Mouse (Mus musculus): ENCODE data around the gene Ifnb1. TPM values are rescaled to one million over a fixed set of nuclear protein-coding genes. Genes with fewer than 3 reads are reported as not detected.
"Not testable (repeated sequence)": the region's sequence is repeated elsewhere in the genome, so short reads cannot be mapped to it uniquely, and the experiment has no call there.

Ifnb1 gene
- not detected in 2 replicates for polyA plus RNA-seq (2014; fragmentation: Nextera tagmentation; extraction: Ambion mirVana)

DNA sequence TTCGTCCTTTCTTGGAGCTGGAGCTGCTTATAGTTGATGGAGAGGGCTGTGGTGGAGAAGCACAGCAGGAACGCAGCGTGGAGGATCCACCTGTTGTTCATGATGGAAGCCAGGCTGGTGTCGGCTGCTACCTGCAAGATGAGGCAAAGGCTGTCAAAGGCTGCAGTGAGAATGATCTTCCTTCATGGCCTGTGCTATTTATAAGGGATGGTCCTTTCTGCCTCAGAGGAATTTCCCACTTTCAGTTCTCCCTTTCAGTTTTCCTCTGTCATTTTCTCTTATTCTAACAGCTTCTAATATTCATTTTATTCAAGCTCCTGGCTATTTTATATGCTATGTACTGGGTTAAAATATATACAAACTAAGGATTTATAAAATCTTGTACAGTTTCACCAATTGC, at the start of gene Ifnb1:
Ifnb1 (minus strand) TSS at position 101 of the 400 bp plus-strand sequence.
- WGBS, result 94% methylated on average over 4 of the region's 4 CpGs
- H3K36me3 ChIP-seq (ENCODE audit: control insufficient read depth, insufficient read depth, low read length), result no peaks in the 10 kb centered on the region

DNA sequence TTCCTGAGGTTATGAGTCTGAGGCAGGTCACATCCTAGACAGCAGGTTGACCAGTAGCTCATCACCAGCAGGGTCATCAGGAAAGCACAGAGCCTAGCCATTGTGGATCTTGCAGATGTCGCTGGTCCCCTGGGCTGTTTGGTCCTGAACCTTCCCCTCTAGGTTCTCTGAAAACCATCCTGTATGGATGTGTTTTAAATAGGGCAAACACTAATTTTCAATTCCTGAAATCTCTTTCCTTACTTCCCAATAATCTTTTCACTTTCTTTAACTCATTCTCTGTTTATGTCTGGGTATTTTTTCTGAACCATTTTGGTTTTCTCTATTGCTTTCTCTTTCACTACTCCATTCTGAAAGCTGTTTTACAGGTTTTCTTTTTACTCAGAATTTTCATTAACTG, 49.1 kb upstream of the Ifnb1 start, which contains the start of gene Ifna14:
Ifna14 (minus strand) TSS at position 101 of the 400 bp plus-strand sequence.
- Histone ChIP-seq H3K4me1 (ENCODE audit: control insufficient read depth, insufficient read depth, low read length) (no peaks in the 10 kb centered on the region), H3K27ac (ENCODE audit: low read depth, low read length) (no peak within 1 kb of the TSS), H3K36me3 (ENCODE audit: control insufficient read depth, insufficient read depth, low read length) (no peaks in the 10 kb centered on the region), H3K9ac (ENCODE audit: low read depth, low read length) (no peak within 1 kb of the TSS), H3K9me3 (ENCODE audit: control insufficient read depth, low read length) (no peaks in the 10 kb centered on the region), H3K4me3 (ENCODE audit: low read length) (no peak within 1 kb of the TSS), H3K27me3 (ENCODE audit: control insufficient read depth, insufficient read depth, low read length) (no peaks in the 10 kb centered on the region), H3K4me2 (replicated peaks; ENCODE audit: low read depth, low read length) (no peak within 1 kb of the TSS)
- no peak for ATAC-seq (ENCODE audit: low FRiP score, low TSS enrichment)
- 63% methylated on average over 1 of the region's 1 CpGs for WGBS

More for the DNA sequence above, at the start of gene Ifnb1:
- Histone ChIP-seq H3K4me3 (ENCODE audit: low read length) (no peak within 1 kb of the TSS), H3K4me1 (ENCODE audit: control insufficient read depth, insufficient read depth, low read length) (no peaks in the 10 kb centered on the region), H3K9me3 (ENCODE audit: control insufficient read depth, low read length) (no peaks in the 10 kb centered on the region), H3K27me3 (ENCODE audit: control insufficient read depth, insufficient read depth, low read length) (no peaks in the 10 kb centered on the region), H3K9ac (ENCODE audit: low read depth, low read length) (no peak within 1 kb of the TSS), H3K27ac (ENCODE audit: low read depth, low read length) (no peak within 1 kb of the TSS), H3K4me2 (replicated peaks; ENCODE audit: low read depth, low read length) (no peak within 1 kb of the TSS)
- ATAC-seq (ENCODE audit: low FRiP score, low TSS enrichment), result no peak

DNA sequence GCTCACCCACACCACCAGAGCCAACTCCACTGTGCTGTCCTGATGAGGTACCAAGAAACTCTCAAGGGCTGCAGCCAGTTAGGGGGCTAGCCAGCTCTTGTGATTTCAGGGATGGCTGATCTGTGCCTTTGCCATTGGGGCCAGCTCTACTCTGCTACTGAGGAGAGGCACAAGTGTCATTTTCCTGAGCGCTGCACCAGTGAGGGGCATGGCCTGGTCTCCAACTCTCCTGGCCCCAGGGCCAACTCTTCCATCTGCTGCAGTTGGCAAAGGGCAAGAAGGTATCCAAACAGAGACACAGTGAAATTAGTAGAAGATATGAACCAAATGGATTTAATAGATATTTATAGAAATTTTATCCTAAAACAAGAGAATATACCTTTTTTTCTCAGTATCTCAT, 39.2 kb upstream of the Ifnb1 start:
- Histone ChIP-seq H3K4me1 (ENCODE audit: control insufficient read depth, insufficient read depth, low read length) (no peaks in the 10 kb centered on the region), H3K4me3 (ENCODE audit: low read length) (no peak overlapping the region), H3K27ac (ENCODE audit: low read depth, low read length) (no peak overlapping the region), H3K9me3 (ENCODE audit: control insufficient read depth, low read length) (no peaks in the 10 kb centered on the region), H3K4me2 (replicated peaks; ENCODE audit: low read depth, low read length) (no peak overlapping the region), H3K36me3 (ENCODE audit: control insufficient read depth, insufficient read depth, low read length) (no peaks in the 10 kb centered on the region), H3K9ac (ENCODE audit: low read depth, low read length) (no peak overlapping the region), H3K27me3 (ENCODE audit: control insufficient read depth, insufficient read depth, low read length) (no peaks in the 10 kb centered on the region)
- ATAC-seq (ENCODE audit: low FRiP score, low TSS enrichment), result no peak
- WGBS, result 89% methylated on average over 1 of the region's 1 CpGs

DNA sequence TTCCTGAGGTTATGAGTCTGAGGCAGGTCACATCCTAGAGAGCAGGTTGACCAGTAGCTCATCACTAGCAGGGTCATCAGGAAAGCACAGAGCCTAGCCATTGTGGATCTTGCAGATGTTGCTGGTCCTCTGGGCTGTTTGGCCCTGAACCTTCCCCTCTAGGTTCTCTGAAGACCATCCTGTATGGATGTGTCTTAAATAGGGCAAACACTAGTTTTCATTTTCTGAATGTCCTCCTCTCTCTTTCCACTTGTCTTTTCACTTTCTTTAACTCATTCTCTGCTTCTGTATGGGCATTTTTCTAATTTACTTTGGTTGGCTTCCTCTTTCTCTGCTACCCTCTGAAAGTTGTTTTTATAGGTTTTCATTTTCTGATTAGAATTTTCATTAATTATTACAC, 35.6 kb upstream of the Ifnb1 start, which contains the start of gene Ifna15:
Ifna15 (minus strand) TSS at position 101 of the 400 bp plus-strand sequence.
- not testable (repeated sequence) for ATAC-seq (ENCODE audit: low FRiP score, low TSS enrichment); H3K27me3 ChIP-seq (ENCODE audit: control insufficient read depth, insufficient read depth, low read length); H3K9me3 ChIP-seq (ENCODE audit: control insufficient read depth, low read length); H3K4me3 ChIP-seq (ENCODE audit: low read length); H3K9ac ChIP-seq (ENCODE audit: low read depth, low read length); H3K4me2 ChIP-seq (replicated peaks; ENCODE audit: low read depth, low read length); H3K27ac ChIP-seq (ENCODE audit: low read depth, low read length); H3K4me1 ChIP-seq (ENCODE audit: control insufficient read depth, insufficient read depth, low read length); H3K36me3 ChIP-seq (ENCODE audit: control insufficient read depth, insufficient read depth, low read length)

DNA sequence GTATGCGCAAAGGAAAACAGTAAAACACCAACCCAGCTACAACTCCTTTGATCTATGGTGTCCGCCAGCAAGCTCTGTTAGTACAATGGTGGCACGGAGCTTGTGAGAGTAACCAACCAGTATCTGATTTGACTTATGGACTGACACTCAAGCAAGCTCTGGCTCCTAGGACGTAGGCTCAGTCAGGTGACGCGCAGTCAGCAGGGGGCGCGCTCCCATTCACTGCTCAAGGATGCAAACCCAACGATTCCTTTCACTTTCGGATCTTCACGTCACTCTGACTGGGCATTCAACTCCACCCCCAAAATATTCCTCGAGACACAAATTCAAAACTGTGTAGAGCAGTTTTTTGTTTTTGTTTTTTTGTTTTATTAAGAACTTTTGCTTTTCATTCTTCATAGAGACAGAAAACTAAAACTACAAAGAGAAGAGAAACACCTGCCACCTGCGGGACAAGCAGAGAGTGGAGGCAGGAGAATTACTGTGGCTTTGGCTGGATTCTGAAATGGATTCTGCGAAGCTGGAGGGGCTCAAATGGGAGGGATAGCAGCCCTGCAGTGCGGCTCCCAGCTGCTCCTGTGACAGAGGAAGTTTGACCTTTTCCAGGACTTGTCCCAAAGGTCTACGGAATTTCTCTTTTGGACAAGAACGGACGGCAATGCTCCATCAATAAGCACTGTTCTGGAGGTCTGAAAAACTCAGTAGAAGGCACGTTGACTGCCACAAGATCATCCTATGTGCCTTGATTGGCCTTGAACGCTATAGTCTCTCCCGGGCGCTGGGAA, 27.8 kb upstream of the Ifnb1 start:
- no peak overlapping the region for H3K9ac ChIP-seq (ENCODE audit: low read depth, low read length)
- H3K4me1 ChIP-seq (ENCODE audit: control insufficient read depth, insufficient read depth, low read length), result no peaks in the 10 kb centered on the region
- H3K4me2 ChIP-seq (replicated peaks; ENCODE audit: low read depth, low read length), result peak overlapping the region; percentile 24
- 30% methylated on average over 22 of the region's 22 CpGs for WGBS
- no peak overlapping the region for H3K27ac ChIP-seq (ENCODE audit: low read depth, low read length)
- no peaks in the 10 kb centered on the region for H3K9me3 ChIP-seq (ENCODE audit: control insufficient read depth, low read length)
- no peaks in the 10 kb centered on the region for H3K36me3 ChIP-seq (ENCODE audit: control insufficient read depth, insufficient read depth, low read length)
- no peaks in the 10 kb centered on the region for H3K27me3 ChIP-seq (ENCODE audit: control insufficient read depth, insufficient read depth, low read length)
- peak; percentile 57; the same call in 1 of the 2 replicates for ATAC-seq (ENCODE audit: low FRiP score, low TSS enrichment)
- peak overlapping the region; percentile 31 for H3K4me3 ChIP-seq (ENCODE audit: low read length)

DNA sequence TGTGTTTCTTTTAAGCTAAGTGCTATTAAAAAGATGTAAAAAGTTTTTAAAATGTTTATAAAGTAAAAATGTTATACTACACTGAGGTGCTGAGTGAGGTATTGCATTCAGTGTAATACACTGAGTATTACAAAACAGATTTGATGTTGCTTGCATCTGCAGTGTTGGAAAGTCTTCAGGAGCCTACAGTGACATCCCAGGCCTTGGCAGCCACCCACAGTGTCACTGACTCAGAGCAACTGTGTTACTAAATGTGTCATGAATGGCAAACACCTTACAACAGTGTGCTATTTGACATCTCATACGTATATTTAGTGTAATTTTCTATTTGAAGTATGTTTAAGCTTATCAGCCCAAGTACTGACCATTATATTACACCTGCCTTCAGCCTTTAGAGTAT, 25.4 kb upstream of the Ifnb1 start:
- 74% methylated on average over 1 of the region's 1 CpGs for WGBS
- no peak overlapping the region for H3K4me2 ChIP-seq (replicated peaks; ENCODE audit: low read depth, low read length)
- H3K27me3 ChIP-seq (ENCODE audit: control insufficient read depth, insufficient read depth, low read length), result no peaks in the 10 kb centered on the region
- ATAC-seq (ENCODE audit: low FRiP score, low TSS enrichment), result no peak
- H3K4me1 ChIP-seq (ENCODE audit: control insufficient read depth, insufficient read depth, low read length), result no peaks in the 10 kb centered on the region
- no peak overlapping the region for H3K27ac ChIP-seq (ENCODE audit: low read depth, low read length)
- H3K4me3 ChIP-seq (ENCODE audit: low read length), result no peak overlapping the region
- H3K9me3 ChIP-seq (ENCODE audit: control insufficient read depth, low read length), result no peaks in the 10 kb centered on the region
- H3K9ac ChIP-seq (ENCODE audit: low read depth, low read length), result no peak overlapping the region
- no peaks in the 10 kb centered on the region for H3K36me3 ChIP-seq (ENCODE audit: control insufficient read depth, insufficient read depth, low read length)

DNA sequence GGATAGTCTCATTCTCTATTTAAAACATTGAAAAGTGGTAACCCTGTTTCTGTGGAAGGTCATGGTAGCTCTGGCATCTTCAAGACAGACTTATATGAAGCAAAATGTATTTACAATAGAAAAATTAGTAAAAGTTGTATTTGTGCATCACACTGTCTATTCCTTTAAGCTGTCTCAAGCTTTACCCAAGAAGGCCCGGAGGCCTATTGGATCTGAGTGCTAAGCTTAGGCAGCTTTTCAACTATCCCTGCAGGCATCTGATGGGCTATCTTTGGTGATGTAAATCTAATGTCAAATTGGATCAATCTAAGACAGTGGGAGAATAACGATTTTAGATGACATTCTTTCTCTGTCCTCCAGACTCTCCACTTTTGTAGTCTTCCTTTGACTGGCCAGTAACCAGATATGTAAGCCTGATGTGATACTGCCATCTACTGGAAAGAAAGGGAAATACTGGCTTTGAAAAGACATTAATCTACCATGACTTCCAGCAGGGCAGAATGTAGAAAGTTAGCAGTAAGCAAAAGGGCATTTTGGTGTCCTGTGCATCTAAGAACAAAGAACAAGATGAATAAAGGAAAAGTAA, 21.2 kb upstream of the Ifnb1 start:
- Histone ChIP-seq H3K27me3 (ENCODE audit: control insufficient read depth, insufficient read depth, low read length) (no peaks in the 10 kb centered on the region), H3K4me2 (replicated peaks; ENCODE audit: low read depth, low read length) (no peak overlapping the region), H3K9me3 (ENCODE audit: control insufficient read depth, low read length) (no peaks in the 10 kb centered on the region), H3K36me3 (ENCODE audit: control insufficient read depth, insufficient read depth, low read length) (no peaks in the 10 kb centered on the region), H3K4me1 (ENCODE audit: control insufficient read depth, insufficient read depth, low read length) (no peaks in the 10 kb centered on the region), H3K27ac (ENCODE audit: low read depth, low read length) (no peak overlapping the region), H3K9ac (ENCODE audit: low read depth, low read length) (no peak overlapping the region), H3K4me3 (ENCODE audit: low read length) (no peak overlapping the region)
- ATAC-seq (ENCODE audit: low FRiP score, low TSS enrichment), result peak; percentile 55; the same call in 1 of the 2 replicates
- WGBS, result 55% methylated on average over 2 of the region's 2 CpGs

DNA sequence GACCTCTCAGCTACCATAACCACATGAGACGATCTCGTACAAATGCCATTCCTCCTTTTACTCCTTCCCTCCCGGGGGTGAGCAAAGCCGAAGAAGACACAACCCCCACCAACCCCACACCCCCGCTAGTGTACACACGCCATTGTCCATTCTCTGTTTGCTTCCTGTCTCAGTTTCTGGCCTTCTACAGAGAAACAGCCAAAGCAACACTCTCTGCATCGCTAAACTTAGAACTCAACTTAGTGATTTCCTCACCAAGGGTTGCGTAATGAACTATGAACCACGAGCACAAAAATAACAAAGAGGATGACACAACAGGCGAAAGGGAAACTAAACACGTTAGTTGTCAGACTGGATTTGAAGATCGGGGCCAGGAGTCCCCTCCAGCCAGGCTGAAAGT, 14.8 kb upstream of the Ifnb1 start:
- H3K4me1 ChIP-seq (ENCODE audit: control insufficient read depth, insufficient read depth, low read length), result no peaks in the 10 kb centered on the region
- H3K27me3 ChIP-seq (ENCODE audit: control insufficient read depth, insufficient read depth, low read length), result no peaks in the 10 kb centered on the region
- 67% methylated on average over 12 of the region's 12 CpGs for WGBS
- H3K4me2 ChIP-seq (replicated peaks; ENCODE audit: low read depth, low read length), result no peak overlapping the region
- ATAC-seq (ENCODE audit: low FRiP score, low TSS enrichment), result no peak
- no peak overlapping the region for H3K27ac ChIP-seq (ENCODE audit: low read depth, low read length)
- H3K9ac ChIP-seq (ENCODE audit: low read depth, low read length), result no peak overlapping the region
- no peaks in the 10 kb centered on the region for H3K9me3 ChIP-seq (ENCODE audit: control insufficient read depth, low read length)
- H3K36me3 ChIP-seq (ENCODE audit: control insufficient read depth, insufficient read depth, low read length), result no peaks in the 10 kb centered on the region
- H3K4me3 ChIP-seq (ENCODE audit: low read length), result no peak overlapping the region

DNA sequence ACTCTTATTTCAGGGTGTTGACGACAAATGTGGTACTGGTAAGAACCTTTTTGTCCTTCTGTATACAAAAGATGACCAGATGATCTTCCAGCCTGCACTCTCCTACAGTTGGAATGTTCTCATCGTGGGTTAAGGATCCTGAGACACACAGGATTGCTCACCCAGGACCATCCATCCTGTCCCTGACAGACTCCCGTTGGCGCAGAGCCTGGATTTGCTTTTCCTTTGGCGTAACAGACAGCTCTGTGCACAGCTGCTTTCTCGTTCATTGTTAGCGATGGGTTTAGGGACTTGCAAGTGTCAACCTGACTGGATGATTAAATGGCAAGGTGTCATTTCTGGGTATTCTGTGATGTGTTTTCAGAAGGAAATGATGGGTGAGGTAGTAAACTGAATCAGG, 14.1 kb upstream of the Ifnb1 start:
- Histone ChIP-seq H3K27ac (ENCODE audit: low read depth, low read length) (no peak overlapping the region), H3K27me3 (ENCODE audit: control insufficient read depth, insufficient read depth, low read length) (no peaks in the 10 kb centered on the region), H3K9me3 (ENCODE audit: control insufficient read depth, low read length) (no peaks in the 10 kb centered on the region), H3K9ac (ENCODE audit: low read depth, low read length) (no peak overlapping the region), H3K4me1 (ENCODE audit: control insufficient read depth, insufficient read depth, low read length) (no peaks in the 10 kb centered on the region), H3K4me2 (replicated peaks; ENCODE audit: low read depth, low read length) (no peak overlapping the region), H3K4me3 (ENCODE audit: low read length) (no peak overlapping the region), H3K36me3 (ENCODE audit: control insufficient read depth, insufficient read depth, low read length) (no peaks in the 10 kb centered on the region)
- no peak for ATAC-seq (ENCODE audit: low FRiP score, low TSS enrichment)
- 57% methylated on average over 7 of the region's 7 CpGs for whole genome bisulfite sequencing

Data from kidney, embryonic 14.5 days (tissue).